Mouse (Mus musculus) testis, adult 2 months (tissue): Measurements from ENCODE around the gene Hist1h2ag.

Experiments
- CTCF ChIP-seq: fragments of 200-500 bp; IDR thresholded peaks from 2 replicates; pipeline ENCODE4 v1.5.1; 2012; ENCODE audit warnings: low read depth, mild to moderate bottlenecking, inconsistent platforms, low read length, moderate library complexity; ENCODE audit not compliant: control insufficient read depth, insufficient read depth, insufficient replicate concordance
- POLR2A ChIP-seq: fragments of 200-500 bp; IDR thresholded peaks from 2 replicates; pipeline ENCODE4 v1.6.1; 2012; ENCODE audit warnings: low read depth, mild to moderate bottlenecking, inconsistent platforms, low read length, moderate library complexity; ENCODE audit not compliant: control insufficient read depth

- TF ChIP-seq CTCF (no peak), POLR2A (no peak)
These were observed 47.8 kb downstream of the Hist1h2ag start for GRCm38 (mm10) chr13:21994896-21995295.
